Mouse (Mus musculus) thymus, adult 2 months (tissue): Measurements from ENCODE around the gene Cbx7. TPM values are rescaled to one million over a fixed set of nuclear protein-coding genes. Genes with fewer than 3 reads are reported as not detected.

Source experiments
- DNase-seq: peaks from one replicate; pipeline ENCODE4 v3.0.0; 2021
- H3K27ac ChIP-seq: fragments of 200-500 bp; 2 replicates; pipeline ENCODE4 v1.5.1; 2012; ENCODE audit warnings: low read length, control low read depth; ENCODE audit not compliant: control insufficient read depth, insufficient read depth
- H3K27me3 ChIP-seq: fragments of 200-500 bp; 2 replicates; pipeline ENCODE4 v1.6.1; 2012; ENCODE audit warnings: mild to moderate bottlenecking, low read length, moderate library complexity, mixed read lengths; ENCODE audit not compliant: control insufficient read depth, insufficient read depth
- H3K36me3 ChIP-seq: fragments of 200-500 bp; 2 replicates; pipeline ENCODE4 v1.6.1; 2012; ENCODE audit warnings: mild to moderate bottlenecking, low read length, moderate library complexity; ENCODE audit not compliant: control insufficient read depth, insufficient read depth
- H3K4me1 ChIP-seq: fragments of 200-500 bp; replicated peaks from 2 replicates; pipeline ENCODE4 v1.6.1; 2012; ENCODE audit warnings: low read length; ENCODE audit not compliant: control insufficient read depth, insufficient read depth
- H3K4me3 ChIP-seq: fragments of 200-500 bp; 2 replicates; pipeline ENCODE4 v1.5.1; 2012; ENCODE audit warnings: mild to moderate bottlenecking, low read length, control low read depth, moderate library complexity; ENCODE audit not compliant: control insufficient read depth, insufficient read depth
- CTCF ChIP-seq: fragments of 200-500 bp; IDR thresholded peaks from 2 replicates; pipeline ENCODE4 v1.5.1; 2012; ENCODE audit warnings: mild to moderate bottlenecking, control low read depth, low read length, moderate library complexity, borderline replicate concordance; ENCODE audit not compliant: control insufficient read depth, poor library complexity, insufficient read depth; ENCODE audit errors: extremely low read depth
- POLR2A ChIP-seq: fragments of 200-500 bp; IDR thresholded peaks from 2 replicates; pipeline ENCODE4 v1.6.1; 2012; ENCODE audit warnings: mild to moderate bottlenecking, low read length, control low read depth, moderate library complexity; ENCODE audit not compliant: control insufficient read depth, poor library complexity, insufficient read depth; ENCODE audit errors: extremely low read depth
- WGBS: fragments of 180-500 bp; shearing (Covaris S2); methylation state at CpG from one replicate; pipeline ENCODE4 v1.1.7; 2018; 5-methylcytosine and 5-hydroxymethylcytosine counted together
- polyA plus RNA-seq: library from polyadenylated mRNA; depleted of rRNA; stranded (reverse); fragments of >200 nt; gene quantifications from 2 replicates; pipeline ENCODE4 v1.2.3, GENCODE M21; 2012

Cbx7 gene
- polyA plus RNA-seq, 1 experiment: 72.6 TPM

- Histone ChIP-seq H3K36me3 (no peaks in the 10 kb centered on the region), H3K4me1 (peaks cover 31% of the 10 kb centered on the region), H3K27ac (no peak overlapping the region), H3K4me3 (no peak overlapping the region), H3K27me3 (no peaks in the 10 kb centered on the region)
- TF ChIP-seq CTCF: no peak
- no peak for TF ChIP-seq POLR2A
- no peak for DNase-seq
- 17% methylated on average over 14 of the region's 14 CpGs for WGBS
These were observed 33.9 kb upstream of the Cbx7 start for GRCm38 (mm10) chr15:80004644-80005340.

DNA sequence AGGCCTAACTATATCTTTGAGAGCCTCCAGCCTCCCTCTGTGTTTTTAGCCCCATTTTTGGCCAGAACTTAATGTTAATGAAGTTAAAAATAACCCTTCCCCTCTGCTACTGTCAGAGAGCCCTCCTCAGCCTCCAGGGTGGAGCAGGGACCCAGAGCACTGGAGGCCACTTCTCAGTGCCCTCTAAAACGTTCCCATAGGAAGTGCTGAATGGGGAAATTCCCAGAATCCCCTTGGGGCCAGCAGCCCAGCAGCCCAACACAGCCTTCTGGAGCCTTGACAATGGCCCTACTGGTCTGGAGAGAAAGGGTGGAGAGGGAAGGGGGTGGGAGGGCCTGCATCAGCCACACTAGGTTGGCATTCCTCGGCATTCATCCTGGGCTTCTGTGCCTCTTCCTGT lies 32.7 kb upstream of the Cbx7 start:
- Histone ChIP-seq H3K4me3 (no peak overlapping the region), H3K36me3 (no peaks in the 10 kb centered on the region), H3K27ac (no peak overlapping the region), H3K27me3 (no peaks in the 10 kb centered on the region), H3K4me1 (peaks cover 26% of the 10 kb centered on the region)
- DNase-seq: no peak
- TF ChIP-seq POLR2A (no peak), CTCF (no peak)
- 87% methylated on average over 2 of the region's 2 CpGs for WGBS

DNA sequence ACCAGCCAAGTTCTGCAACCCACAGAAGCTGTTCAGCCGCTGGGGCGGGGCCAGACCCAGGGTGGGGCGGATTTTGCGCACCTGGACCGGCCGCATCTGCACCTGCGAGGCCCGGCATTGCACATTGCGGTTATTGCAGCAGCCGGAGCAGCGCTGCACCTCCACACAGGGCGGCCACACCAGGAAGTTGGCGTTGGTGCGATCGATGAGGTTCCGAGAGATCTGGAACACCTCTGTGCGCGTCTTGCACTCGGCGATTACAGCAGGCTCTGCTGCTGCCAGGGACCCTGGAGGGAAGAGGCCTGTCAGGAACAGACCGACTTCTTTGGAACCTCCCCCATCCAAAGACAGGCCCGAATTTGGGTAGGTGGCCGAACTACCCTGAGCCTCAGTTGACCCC lies 30.7 kb upstream of the Cbx7 start:
- peaks cover 26% of the 10 kb centered on the region for H3K4me1 ChIP-seq
- no peak for DNase-seq
- no peaks in the 10 kb centered on the region for H3K36me3 ChIP-seq
- TF ChIP-seq CTCF (no peak), POLR2A (no peak)
- no peak overlapping the region for H3K4me3 ChIP-seq
- H3K27ac ChIP-seq: no peak overlapping the region
- H3K27me3 ChIP-seq: no peaks in the 10 kb centered on the region
- 96% methylated on average over 23 of the region's 23 CpGs for WGBS

- WGBS: 77% methylated on average over 8 of the region's 8 CpGs
- Histone ChIP-seq H3K36me3 (no peaks in the 10 kb centered on the region), H3K4me3 (no peak overlapping the region), H3K27me3 (no peaks in the 10 kb centered on the region), H3K4me1 (peaks cover 22% of the 10 kb centered on the region), H3K27ac (no peak overlapping the region)
- TF ChIP-seq CTCF (no peak), POLR2A (no peak)
- DNase-seq: no peak
These were observed 29.8 kb upstream of the Cbx7 start for GRCm38 (mm10) chr15:80000694-80001093.

- no peaks in the 10 kb centered on the region for H3K27me3 ChIP-seq
- no peak for DNase-seq
- no peak overlapping the region for H3K4me3 ChIP-seq
- no peak overlapping the region for H3K27ac ChIP-seq
- H3K36me3 ChIP-seq: no peaks in the 10 kb centered on the region
- peaks cover 9% of the 10 kb centered on the region; the same call in 1 of the 2 replicates for H3K4me1 ChIP-seq
- TF ChIP-seq CTCF: no peak
- no peak for TF ChIP-seq POLR2A
- 86% methylated on average over 3 of the region's 3 CpGs for WGBS
These were observed 27.1 kb upstream of the Cbx7 start for GRCm38 (mm10) chr15:79997988-79998387.

DNA sequence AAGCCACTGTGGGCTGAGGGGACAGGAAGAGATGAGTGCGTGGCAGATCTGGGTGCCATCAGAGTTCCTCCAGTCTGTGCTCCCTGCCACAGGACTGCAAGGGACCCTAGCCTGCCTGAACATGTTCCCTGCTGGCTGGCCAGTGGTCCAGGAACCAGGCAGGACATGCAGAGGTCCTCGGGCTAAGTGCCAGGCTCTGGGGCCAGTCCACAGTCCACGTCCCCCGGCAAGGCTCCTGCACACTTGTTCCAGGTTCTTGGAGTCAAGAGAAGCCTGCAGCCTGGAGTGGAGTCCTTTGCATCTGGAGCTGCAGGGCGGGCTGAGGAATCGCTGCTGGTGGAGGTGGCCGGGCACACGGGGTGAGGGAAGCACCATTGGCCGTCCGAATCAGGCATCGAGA lies 25.9 kb upstream of the Cbx7 start:
- Histone ChIP-seq H3K27me3 (no peaks in the 10 kb centered on the region), H3K27ac (no peak overlapping the region), H3K4me1 (peaks cover 9% of the 10 kb centered on the region; the same call in 1 of the 2 replicates), H3K36me3 (no peaks in the 10 kb centered on the region), H3K4me3 (no peak overlapping the region)
- DNase-seq: no peak
- 97% methylated on average over 11 of the region's 11 CpGs for WGBS
- no peak for TF ChIP-seq CTCF
- TF ChIP-seq POLR2A: no peak

GRCm38 (mm10) chr15:79995552-79995951 lies 24.6 kb upstream of the Cbx7 start:
- Histone ChIP-seq H3K4me1 (peaks cover 9% of the 10 kb centered on the region; the same call in 1 of the 2 replicates), H3K4me3 (no peak overlapping the region), H3K36me3 (no peaks in the 10 kb centered on the region), H3K27me3 (no peaks in the 10 kb centered on the region), H3K27ac (no peak overlapping the region)
- TF ChIP-seq POLR2A (no peak), CTCF (no peak)
- 54% methylated on average over 7 of the region's 7 CpGs for WGBS
- DNase-seq: no peak

- no peak for TF ChIP-seq CTCF
- no peak for TF ChIP-seq POLR2A
- Histone ChIP-seq H3K4me1 (peaks cover 9% of the 10 kb centered on the region; the same call in 1 of the 2 replicates), H3K36me3 (no peaks in the 10 kb centered on the region), H3K4me3 (no peak overlapping the region), H3K27me3 (no peaks in the 10 kb centered on the region), H3K27ac (no peak overlapping the region)
- WGBS: 94% methylated on average over 4 of the region's 4 CpGs
- DNase-seq: no peak
These were observed 23.6 kb upstream of the Cbx7 start for GRCm38 (mm10) chr15:79994566-79994965.
